Comparison of ENCODE assay signal across 8 mouse cellular contexts in genomic region chr1:93635091-93635579, GRCm38 (mm10). TPM values are rescaled to one million over a fixed set of nuclear protein-coding genes. Genes with fewer than 3 reads are reported as not detected.
DNase-seq lines count a peak whose midpoint lies in the region; ATAC-seq and TF ChIP-seq lines count a peak whose summit lies in the region.

No protein-coding gene starts in this region.

- DNase-seq in adrenal gland, postnatal 4 days (ENCODE audit: low spot score in 2 of 2): peak; percentile 27 to 30
- no peak for DNase-seq in adrenal gland, postnatal 10 days
- no peak for DNase-seq in testis, postnatal 10 days (ENCODE audit: low spot score)
- peak; percentile 20 to 57 for DNase-seq in gastrocnemius, postnatal 4 days (ENCODE audit: low spot score in 2 of 2)
- DNase-seq in limb, embryonic 10.5 days (ENCODE audit: low spot score): no peak
- peak; percentile 80 for DNase-seq in testis, postnatal 14 days (ENCODE audit: low spot score)

- H3K36me3 ChIP-seq in testis, adult 2 months (ENCODE audit: control insufficient read depth, insufficient read depth, low read length): peaks cover 1% of the 10 kb centered on the region; the same call in 1 of the 2 replicates
- H3K36me3 ChIP-seq in limb, embryonic 10.5 days: peaks cover 33% of the 10 kb centered on the region

- TF ChIP-seq CTCF in testis, adult 2 months (IDR thresholded peaks at IDR 0.05; ENCODE audit: control insufficient read depth, insufficient read depth, insufficient replicate concordance, low read depth, low read length): no peak

- peak; percentile 17 for ATAC-seq in megakaryocyte progenitor cell, adult 5-6 weeks (replicated peaks; ENCODE audit: poor library complexity)

- H3K4me3 ChIP-seq in testis, adult 2 months (ENCODE audit: control insufficient read depth, low read depth, low read length): peak overlapping the region; percentile 81
- H3K4me3 ChIP-seq in limb, embryonic 10.5 days: peak overlapping the region; percentile 80

- WGBS in limb, embryonic 10.5 days: under 1% methylated on average over 58 of the region's 58 CpGs

- H3K9me3 ChIP-seq in limb, embryonic 10.5 days (replicated peaks): no peaks in the 10 kb centered on the region

- peak overlapping the region; percentile 70 for H3K27ac ChIP-seq in testis, adult 2 months (ENCODE audit: control insufficient read depth, insufficient read depth, low read depth, low read length)
- peak overlapping the region; percentile 95 for H3K27ac ChIP-seq in limb, embryonic 10.5 days

- no peaks in the 10 kb centered on the region for H3K27me3 ChIP-seq in testis, adult 2 months (ENCODE audit: control insufficient read depth, insufficient read depth, low read length)
- no peaks in the 10 kb centered on the region for H3K27me3 ChIP-seq in limb, embryonic 10.5 days (ENCODE audit: low read depth, poor library complexity, severe bottlenecking)

- no peak; the same call in 1 of the 2 replicates for TF ChIP-seq POLR2A in testis, adult 2 months (IDR thresholded peaks at IDR 0.05; ENCODE audit: control insufficient read depth, low read depth, low read length)

- peaks cover 14% of the 10 kb centered on the region for H3K4me1 ChIP-seq in testis, adult 2 months (ENCODE audit: control insufficient read depth, insufficient read depth, low read length)
- H3K4me1 ChIP-seq in limb, embryonic 10.5 days: peaks cover 26% of the 10 kb centered on the region

RNA-seq across cellular contexts. Expression of gene Stk25, which starts 23.3 kb away (rescaled TPM):
- 100 to 1,000 TPM; 164 to 171 TPM for total RNA-seq in adrenal gland, postnatal 4 days (2021)
- 100 to 1,000 TPM; 112 to 134 TPM for total RNA-seq in adrenal gland, postnatal 10 days (2021)
- polyA plus RNA-seq in testis, adult 2 months (2012; rRNA removed): 182 and 191 TPM in 2 replicates
- total RNA-seq in gastrocnemius, postnatal 4 days (2021): 100 to 1,000 TPM; 128 to 141 TPM
- 153 and 185 TPM in 2 replicates for polyA plus RNA-seq in limb, embryonic 10.5 days (2016; fragmentation: Nextera tagmentation; extraction: Ambion mirVana)
- total RNA-seq in megakaryocyte progenitor cell, adult 5-6 weeks (2015): 23.4 and 28.8 TPM in 2 replicates
- 28.6 and 47.7 TPM in 2 replicates for total RNA-seq in megakaryocyte progenitor cell, adult 5-6 weeks (2017)

RNA-seq across cellular contexts. Expression of gene Bok, which starts 50.3 kb away (rescaled TPM):
- 10 to 100 TPM; 22.5 to 25.4 TPM for total RNA-seq in adrenal gland, postnatal 4 days (2021)
- 10 to 100 TPM; 17.4 to 21.0 TPM for total RNA-seq in adrenal gland, postnatal 10 days (2021)
- 5.6 and 9.7 TPM in 2 replicates for polyA plus RNA-seq in testis, adult 2 months (2012; rRNA removed)
- 10 to 100 TPM in 1 of 2 experiments, 1 to 10 TPM in 1; 9.4 to 11.4 TPM for total RNA-seq in gastrocnemius, postnatal 4 days (2021)
- 34.9 and 37.4 TPM in 2 replicates for polyA plus RNA-seq in limb, embryonic 10.5 days (2016; fragmentation: Nextera tagmentation; extraction: Ambion mirVana)
- 0.17 TPM in 1 of 2 replicates, not detected in the other for total RNA-seq in megakaryocyte progenitor cell, adult 5-6 weeks (2015)
- 0.92 TPM in 1 of 2 replicates, not detected in the other for total RNA-seq in megakaryocyte progenitor cell, adult 5-6 weeks (2017)

Comparison
In these comparisons a context has a peak if more than half of its experiments do, and no peak if none do; other contexts are left out.
1. DNase-seq: peak in adrenal gland, postnatal 4 days (2 of 2), gastrocnemius, postnatal 4 days (2 of 2) and testis, postnatal 14 days (single experiment); none in adrenal gland, postnatal 10 days (single experiment), testis, postnatal 10 days (single experiment) and limb, embryonic 10.5 days (single experiment).
2. RNA of gene Bok, which starts 50.3 kb away (total RNA-seq): 22.5 to 25.4 TPM in adrenal gland, postnatal 4 days, 17.4 to 21.0 TPM in adrenal gland, postnatal 10 days and 9.4 to 11.4 TPM in gastrocnemius, postnatal 4 days; 0.17 to 0.92 TPM in megakaryocyte progenitor cell, adult 5-6 weeks; every median in the first group is over 4 times any median in the second.